Mouse (Mus musculus) heart, adult 2 months (tissue): ENCODE measurements around the gene 1700018B08Rik. TPM values are rescaled to one million over a fixed set of nuclear protein-coding genes. Genes with fewer than 3 reads are reported as not detected.

Experiments
- DNase-seq, 2 experiments: peaks; one replicate each; pipeline ENCODE4 v3.0.0; 2021
- H3K27ac ChIP-seq: fragments of 200-600 bp; 2 replicates; pipeline ENCODE4 v1.8.1; 2022
- H3K27me3 ChIP-seq: fragments of 200-500 bp; 2 replicates; pipeline ENCODE4 v1.6.1; 2012; ENCODE audit warnings: mild to moderate bottlenecking, low read length, inconsistent platforms, mixed read lengths; ENCODE audit not compliant: control insufficient read depth, insufficient read depth
- H3K36me3 ChIP-seq: fragments of 200-500 bp; 2 replicates; pipeline ENCODE4 v1.6.1; 2012; ENCODE audit warnings: low read length, inconsistent platforms; ENCODE audit not compliant: control insufficient read depth, insufficient read depth
- H3K4me1 ChIP-seq: fragments of 200-500 bp; 2 replicates; pipeline ENCODE4 v1.6.1; 2011; ENCODE audit warnings: low read length; ENCODE audit not compliant: control insufficient read depth, insufficient read depth
- H3K4me3 ChIP-seq: fragments of 200-600 bp; 2 replicates; pipeline ENCODE4 v1.8.1; 2022
- H3K79me2 ChIP-seq: fragments of 200-500 bp; replicated peaks from 2 replicates; pipeline ENCODE4 v1.6.1; 2012; ENCODE audit warnings: mild to moderate bottlenecking, inconsistent platforms, low read length, moderate library complexity, mixed read lengths; ENCODE audit not compliant: control insufficient read depth, insufficient read depth
- H3K9ac ChIP-seq: fragments of 200-500 bp; 2 replicates; pipeline ENCODE4 v1.6.1; 2012; ENCODE audit warnings: low read depth, mild to moderate bottlenecking, control low read depth, inconsistent platforms, low read length, mixed read lengths
- CTCF ChIP-seq: fragments of 200-600 bp; IDR thresholded peaks from 2 replicates; pipeline ENCODE4 v1.8.1; 2022; ENCODE audit warnings: antibody characterized with exemption, mild to moderate bottlenecking, moderate library complexity
- EP300 ChIP-seq: fragments of 200-500 bp; IDR thresholded peaks from 2 replicates; pipeline ENCODE4 v1.6.1; 2011; ENCODE audit warnings: low read depth, low read length, control low read depth; ENCODE audit not compliant: insufficient read depth
- POLR2A ChIP-seq: fragments of 200-500 bp; IDR thresholded peaks from 2 replicates; pipeline ENCODE4 v1.6.1; 2011; ENCODE audit warnings: mild to moderate bottlenecking, low read depth, low read length, control low read depth; ENCODE audit not compliant: insufficient read depth
- WGBS: fragments of 180-500 bp; shearing (Covaris S2); methylation state at CpG from one replicate; pipeline ENCODE4 v1.1.7; 2018; 5-methylcytosine and 5-hydroxymethylcytosine counted together
- intact Hi-C: fragments of 180-260 bp; cut with DNase I; formaldehyde crosslinking; loops from one replicate; pipeline ENCODE4 v1.15.1; 2025
- polyA plus RNA-seq: library from polyadenylated mRNA; depleted of rRNA; stranded (reverse); fragments of >200 nt; gene quantifications from 2 replicates; pipeline ENCODE4 v1.2.3, GENCODE M21; 2012
- total RNA-seq, 2 experiments: library from RNA; stranded (reverse); gene quantifications; 2 replicates each; pipeline ENCODE4 v1.2.3; 2021

1700018B08Rik gene
- total and polyA plus RNA-seq, 3 experiments = 0.41 TPM; not detected in 2

- Histone ChIP-seq H3K4me1 (peaks cover 22% of the 10 kb centered on the region), H3K27ac (no peak overlapping the region), H3K4me3 (no peak overlapping the region), H3K27me3 (no peaks in the 10 kb centered on the region), H3K36me3 (peaks cover 5% of the 10 kb centered on the region; the same call in 1 of the 2 replicates), H3K79me2 (peaks cover 9% of the 10 kb centered on the region), H3K9ac (no peak overlapping the region)
- no peak for TF ChIP-seq POLR2A
- TF ChIP-seq CTCF = no peak
- no peak for TF ChIP-seq EP300
- intact Hi-C loops = no loop called here
- DNase-seq = no peak
- 78% methylated on average over 4 of the region's 4 CpGs for WGBS
Observed at GRCm38 (mm10) chr8:121588750-121589149, 44.6 kb upstream of the 1700018B08Rik start.

GRCm38 (mm10) chr8:121585159-121585825 lies 41.2 kb upstream of the 1700018B08Rik start:
- 1% methylated on average over 47 of the region's 47 CpGs for WGBS

GRCm38 (mm10) chr8:121584730-121585129 lies 40.6 kb upstream of the 1700018B08Rik start:
- TF ChIP-seq POLR2A (no peak), CTCF (no peak), EP300 (no peak)
- Histone ChIP-seq H3K79me2 (no peaks in the 10 kb centered on the region), H3K27ac (peak overlapping the region; percentile 100), H3K9ac (no peak overlapping the region; the same call in 1 of the 2 replicates), H3K4me3 (peak overlapping the region; percentile 61), H3K27me3 (no peaks in the 10 kb centered on the region), H3K4me1 (peaks cover 5% of the 10 kb centered on the region), H3K36me3 (no peaks in the 10 kb centered on the region)
- no peak for DNase-seq
- WGBS = 33% methylated on average over 13 of the region's 13 CpGs
- intact Hi-C loops = no loop called here

More at GRCm38 (mm10) chr8:121585159-121585825, 41.2 kb upstream of the 1700018B08Rik start:
- Histone ChIP-seq H3K4me3 (peak overlapping the region; percentile 61), H3K4me1 (peaks cover 6% of the 10 kb centered on the region), H3K36me3 (no peaks in the 10 kb centered on the region), H3K79me2 (no peaks in the 10 kb centered on the region), H3K27me3 (no peaks in the 10 kb centered on the region), H3K9ac (peak overlapping the region; percentile 80), H3K27ac (peak overlapping the region; percentile 100)
- DNase-seq = peak; percentile 99 to 100
- no peak for TF ChIP-seq CTCF
- TF ChIP-seq EP300 = peak; percentile 82; the same call in 1 of the 2 replicates
- peak; percentile 99 for TF ChIP-seq POLR2A
- intact Hi-C loops = no loop called here

- Histone ChIP-seq H3K9ac (no peak overlapping the region), H3K27me3 (no peaks in the 10 kb centered on the region), H3K36me3 (no peaks in the 10 kb centered on the region), H3K4me3 (no peak overlapping the region), H3K27ac (no peak overlapping the region), H3K4me1 (peaks cover 3% of the 10 kb centered on the region), H3K79me2 (no peaks in the 10 kb centered on the region)
- TF ChIP-seq EP300 (no peak), CTCF (no peak), POLR2A (no peak)
- peak in 1 of 2 experiments; percentile 48 for DNase-seq
- intact Hi-C loops = no loop called here
- WGBS = 38% methylated on average over 8 of the region's 8 CpGs
Observed at GRCm38 (mm10) chr8:121583653-121584052, 39.5 kb upstream of the 1700018B08Rik start.

GRCm38 (mm10) chr8:121580465-121580864 lies 36.3 kb upstream of the 1700018B08Rik start:
- no peak for TF ChIP-seq CTCF
- no peaks in the 10 kb centered on the region for H3K36me3 ChIP-seq
- H3K27ac ChIP-seq = no peak overlapping the region; the same call in 1 of the 2 replicates
- H3K4me3 ChIP-seq = no peak overlapping the region
- H3K27me3 ChIP-seq = no peaks in the 10 kb centered on the region
- no peaks in the 10 kb centered on the region for H3K79me2 ChIP-seq
- 36% methylated on average over 9 of the region's 9 CpGs for WGBS
- H3K4me1 ChIP-seq = peaks cover 12% of the 10 kb centered on the region
- intact Hi-C loops = no loop called here
- peak in 1 of 2 experiments; percentile 16 for DNase-seq
- no peak overlapping the region for H3K9ac ChIP-seq

GRCm38 (mm10) chr8:121578676-121579451 lies 34.7 kb upstream of the 1700018B08Rik start, which contains the start of gene Fbxo31:
Fbxo31 (minus strand) TSS chr8:121578806.
- Histone ChIP-seq H3K27ac (peak within 1 kb of the TSS; percentile 82), H3K4me1 (peaks cover 15% of the 10 kb centered on the region), H3K79me2 (no peaks in the 10 kb centered on the region; the same call in 1 of the 2 replicates), H3K36me3 (no peaks in the 10 kb centered on the region), H3K4me3 (peak within 1 kb of the TSS; percentile 72), H3K9ac (peak within 1 kb of the TSS; percentile 88), H3K27me3 (no peaks in the 10 kb centered on the region)
- WGBS = 2% methylated on average over 62 of the region's 63 CpGs
- peak; percentile 73; the same call in 1 of the 2 replicates for TF ChIP-seq POLR2A
- no peak for TF ChIP-seq CTCF
- peak; percentile 96 for TF ChIP-seq EP300
- intact Hi-C loops = loop anchor here (1.0 kb wide), 1 partner anchor 32 kb away; no protein-coding TSS in a partner anchor
- peak; percentile 93 to 94 for DNase-seq
